Mouse (Mus musculus) heart, adult 9 months (tissue): ENCODE data around the gene Tbc1d8b.

Experiments used
- DNase-seq, 2 experiments: peaks; one replicate each; pipeline ENCODE4 v3.0.0; 2022; ENCODE audit warnings: low spot score in 2 of 2

Tbc1d8b gene

DNA sequence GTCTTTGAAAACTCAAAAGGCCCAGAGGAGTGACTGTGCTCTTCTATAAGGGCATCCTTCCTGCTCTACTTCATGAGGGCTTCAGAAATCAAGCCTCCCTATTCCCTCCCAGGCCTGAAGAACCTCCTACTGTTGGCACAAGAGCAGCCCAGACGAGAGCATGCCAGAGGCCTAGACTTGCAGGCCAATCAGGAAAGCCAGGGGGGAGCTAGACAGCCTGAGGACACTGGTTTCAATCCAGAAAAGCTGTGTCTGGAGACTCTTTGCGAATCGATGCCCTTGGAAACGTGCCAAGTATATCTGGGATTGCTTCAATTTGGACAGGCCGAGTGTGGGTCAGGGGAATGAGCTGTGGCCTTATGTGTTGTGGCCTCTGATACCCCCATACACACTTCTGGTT, 94.6 kb downstream of the Tbc1d8b start:
- no peak for DNase-seq

DNA sequence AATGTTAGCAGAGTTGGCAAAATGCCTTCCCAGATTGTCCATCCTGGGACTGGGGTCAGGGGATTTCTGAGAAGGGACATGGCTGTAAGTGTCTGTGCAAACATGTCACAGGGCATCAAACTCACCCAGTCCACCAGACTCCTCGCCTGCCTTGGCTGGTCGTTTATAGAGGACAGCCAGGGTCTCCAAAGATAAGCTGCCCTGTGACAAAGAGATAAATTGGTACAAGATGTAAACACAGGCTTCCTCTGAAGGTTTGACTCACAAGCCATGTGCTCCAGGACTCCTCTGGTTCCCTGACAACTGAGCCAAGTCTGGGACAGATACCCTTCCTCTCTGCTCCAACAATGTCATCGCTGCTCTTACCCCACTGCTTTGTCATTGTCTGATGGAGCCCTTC, 96.2 kb downstream of the Tbc1d8b start:
- no peak for DNase-seq

DNA sequence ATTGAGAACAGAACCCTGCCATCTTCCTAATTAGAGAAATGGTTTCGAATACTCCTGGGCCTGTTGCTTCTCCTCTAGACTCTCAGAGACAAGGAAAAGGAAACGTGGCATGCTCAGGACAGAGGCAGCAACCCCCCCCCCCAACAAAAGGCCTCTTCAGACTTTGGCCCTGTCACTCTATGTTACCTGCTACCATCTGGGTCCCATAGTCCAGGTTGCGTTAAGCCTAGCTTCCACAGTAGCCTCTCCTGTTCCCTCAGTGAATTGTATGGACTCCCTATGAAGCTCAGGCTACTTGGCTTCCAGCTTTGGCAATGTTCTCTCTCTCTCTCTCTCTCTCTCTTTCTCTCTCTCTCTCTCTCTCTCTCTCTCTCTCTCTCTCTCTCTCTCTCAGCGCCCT, 96.8 kb downstream of the Tbc1d8b start:
- no peak for DNase-seq

GRCm38 (mm10) chrX:139782278-139783044, 97.7 kb downstream of the Tbc1d8b start, which contains the start of gene Ripply1:
Ripply1 (minus strand) TSS chrX:139782353.
- no peak for DNase-seq

- no peak for DNase-seq
Measured at GRCm38 (mm10) chrX:139783045-139783422, 98.2 kb downstream of the Tbc1d8b start.

GRCm38 (mm10) chrX:139785764-139786163, 101.0 kb downstream of the Tbc1d8b start:
- DNase-seq, result peak; percentile 15 to 24

DNA sequence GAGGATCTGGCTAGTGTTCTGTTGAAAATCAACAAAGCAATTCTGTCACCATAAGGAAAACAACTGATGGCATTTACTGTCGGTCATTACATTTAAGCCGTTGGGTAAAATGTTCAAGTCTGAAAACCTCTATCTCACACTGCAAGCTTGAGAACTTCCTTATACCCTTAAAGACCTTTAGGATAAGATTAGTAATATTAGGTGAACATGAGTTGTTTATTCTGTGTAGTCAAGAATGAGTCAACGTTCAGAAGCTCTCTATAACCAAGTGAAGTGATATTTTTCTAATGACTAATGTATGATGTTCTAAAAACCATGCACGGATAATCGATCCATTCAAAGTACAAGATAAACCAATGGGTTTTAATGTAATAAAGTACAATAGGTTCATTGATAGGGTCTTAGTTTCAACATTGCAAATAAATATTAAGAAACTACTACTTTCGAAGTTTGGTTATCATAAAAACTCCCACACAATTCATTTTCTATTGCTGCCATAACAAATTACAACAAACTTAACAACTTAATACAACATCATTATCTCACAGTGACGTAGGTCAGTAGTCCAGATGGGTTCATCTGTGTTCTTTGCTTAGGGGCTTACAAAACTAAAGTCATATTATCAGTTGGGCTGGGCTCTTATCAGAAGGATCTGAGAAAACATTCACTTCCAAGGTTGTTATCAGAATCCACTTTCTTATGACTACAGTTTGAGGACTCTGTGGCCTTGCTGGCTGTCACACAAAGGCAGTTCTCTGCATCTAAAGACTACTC, 109.5 kb downstream of the Tbc1d8b start:
- no peak for DNase-seq

- no peak for DNase-seq
Measured at GRCm38 (mm10) chrX:139796037-139796436, 111.2 kb downstream of the Tbc1d8b start.

DNA sequence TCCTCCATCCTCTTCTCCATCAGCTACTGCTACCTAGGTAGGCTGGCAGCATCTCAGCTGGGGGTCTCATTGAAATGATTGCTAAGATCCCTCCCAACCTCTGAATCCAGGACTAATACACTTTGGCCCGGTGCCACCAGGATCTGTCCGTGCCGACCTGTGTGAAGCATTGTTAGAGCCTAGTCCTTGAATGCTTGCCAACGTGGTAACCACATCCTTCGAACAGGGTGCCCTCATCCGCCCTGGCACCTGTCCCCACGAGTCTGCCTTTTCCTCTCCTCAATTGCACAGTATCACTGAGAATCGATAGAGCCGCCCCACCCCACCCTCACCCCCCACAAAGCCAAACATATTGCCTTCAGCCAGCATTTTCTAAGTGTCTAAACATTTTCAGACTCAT, 113.1 kb downstream of the Tbc1d8b start:
- no peak for DNase-seq

DNA sequence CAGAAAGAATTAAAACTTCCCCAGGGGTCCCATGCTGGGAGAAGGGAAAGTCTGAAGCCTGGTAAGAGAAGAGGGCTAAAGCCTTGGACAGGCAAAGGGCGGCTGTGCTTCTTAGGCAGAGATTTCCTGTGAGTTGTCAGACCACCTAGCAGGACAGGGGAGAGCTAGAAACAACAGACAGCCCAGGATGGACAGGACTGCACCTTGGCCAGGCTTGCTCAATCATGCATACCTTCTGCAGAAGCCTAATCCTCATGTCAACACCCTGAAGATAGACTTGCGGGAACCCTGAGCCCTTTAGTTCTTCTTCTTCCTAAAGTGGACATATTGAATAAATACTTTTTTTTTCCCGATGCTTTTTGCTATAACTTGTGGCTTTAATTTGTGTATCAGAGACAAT, 115.2 kb downstream of the Tbc1d8b start:
- DNase-seq, result no peak

GRCm38 (mm10) chrX:139800406-139800878, 115.6 kb downstream of the Tbc1d8b start, which contains the start of gene Cldn2:
Cldn2 (plus strand) TSS chrX:139800828.
- DNase-seq, result no peak
